11 mouse cellular contexts compared by ENCODE assay signal in the genomic region with DNA sequence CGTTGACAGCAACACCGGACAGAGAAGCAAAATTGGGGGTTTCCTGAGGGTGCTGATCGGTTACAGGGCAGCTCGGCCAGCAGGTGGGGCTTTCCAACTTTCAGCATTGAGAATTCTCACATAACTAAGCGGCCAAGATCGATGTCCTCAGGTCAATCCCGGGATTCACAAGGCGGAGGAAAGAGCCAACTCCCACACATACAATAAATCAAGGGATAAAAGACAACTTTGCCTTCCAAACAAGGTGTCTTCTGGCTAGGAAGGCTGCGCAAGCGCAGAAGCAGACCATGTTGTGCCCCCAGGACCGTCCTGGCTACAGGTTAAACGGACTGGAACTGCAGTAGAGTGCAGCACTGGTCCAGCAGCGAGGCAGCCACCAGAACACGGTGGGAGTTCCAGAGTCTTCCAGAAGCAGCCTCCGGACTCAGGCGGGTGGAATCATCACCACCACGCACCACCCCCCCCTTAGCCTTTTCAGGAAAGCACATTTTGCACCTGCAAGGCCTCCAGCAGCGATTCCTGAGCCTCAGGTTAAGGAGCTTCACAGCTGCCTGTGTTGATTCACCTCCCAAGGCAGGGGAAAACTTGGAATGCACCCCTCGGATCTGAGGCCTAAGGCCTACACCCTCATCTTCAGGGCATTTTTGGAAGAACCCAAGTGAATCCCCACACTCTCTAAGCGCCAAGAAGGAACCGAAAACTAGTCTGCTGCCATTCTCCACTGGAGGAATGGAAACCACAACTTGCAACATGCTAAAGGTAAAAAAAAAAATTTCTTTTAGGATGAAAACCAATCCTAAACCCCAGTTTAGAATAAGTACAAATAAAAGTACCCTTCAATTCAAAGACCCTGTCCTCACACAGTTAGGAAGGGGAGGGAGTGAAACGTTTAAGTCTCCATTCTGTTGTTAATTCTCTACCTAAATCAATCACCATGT. TPM values are rescaled to one million over a fixed set of nuclear protein-coding genes. Genes with fewer than 3 reads are reported as not detected.
A peak's percentile ranks its signal among the peaks of the same experiment; 100 is the strongest.
DNase-seq lines count a peak whose midpoint lies in the region; ATAC-seq and TF ChIP-seq lines count a peak whose summit lies in the region.
"Had no signal": no experiment of that assay in that cellular context is flagged by ENCODE, and none has a peak within 500 bp of the region (broad histone marks: within the 10 kb centered on the region; RNA-seq: fewer than 3 reads in every experiment).

No protein-coding gene starts in this region.

- H3K27ac ChIP-seq in lung, embryonic 14.5 days (ENCODE audit: low read depth): no peak overlapping the region
- H3K27ac ChIP-seq in embryonic facial prominence, embryonic 10.5 days (replicated peaks): no peak overlapping the region
- H3K27ac ChIP-seq in forebrain, embryonic 11.5 days (ENCODE audit: low read depth, low read length): no peak overlapping the region
- H3K27ac ChIP-seq: limb, embryonic 12.5 days; midbrain, embryonic 12.5 days had no signal

- no peak overlapping the region for H3K9ac ChIP-seq in lung, embryonic 14.5 days
- H3K9ac ChIP-seq in forebrain, embryonic 11.5 days (ENCODE audit: low read length): no peak overlapping the region
- H3K9ac ChIP-seq: limb, embryonic 12.5 days; midbrain, embryonic 12.5 days had no signal

- no peaks in the 10 kb centered on the region for H3K9me3 ChIP-seq in lung, embryonic 14.5 days (ENCODE audit: low read depth, low read length)
- no peaks in the 10 kb centered on the region for H3K9me3 ChIP-seq in embryonic facial prominence, embryonic 10.5 days
- H3K9me3 ChIP-seq in forebrain, embryonic 11.5 days (ENCODE audit: control insufficient read depth, low read length): no peaks in the 10 kb centered on the region
- H3K9me3 ChIP-seq: limb, embryonic 12.5 days; midbrain, embryonic 12.5 days had no signal

- ATAC-seq in lung, embryonic 14.5 days (ENCODE audit: insufficient read depth): no peak
- ATAC-seq in megakaryocyte progenitor cell, adult 5-6 weeks (replicated peaks; ENCODE audit: poor library complexity): 0 out of 2 replicates have a peak, but pooled peaks have one; percentile 29
- ATAC-seq in forebrain, embryonic 11.5 days (replicated peaks; ENCODE audit: low FRiP score): no peak

- 60% methylated on average over 22 of the region's 22 CpGs for WGBS in lung, embryonic 14.5 days
- 69% methylated on average over 22 of the region's 22 CpGs for WGBS in embryonic facial prominence, embryonic 10.5 days
- WGBS in forebrain, embryonic 11.5 days: 67% methylated on average over 22 of the region's 22 CpGs

- H3K4me1 ChIP-seq in lung, embryonic 14.5 days (ENCODE audit: insufficient read depth): no peaks in the 10 kb centered on the region
- H3K4me1 ChIP-seq in embryonic facial prominence, embryonic 10.5 days: no peaks in the 10 kb centered on the region
- no peaks in the 10 kb centered on the region for H3K4me1 ChIP-seq in forebrain, embryonic 11.5 days (replicated peaks; ENCODE audit: control insufficient read depth, insufficient read depth, low read length)
- H3K4me1 ChIP-seq: limb, embryonic 12.5 days; midbrain, embryonic 12.5 days had no signal

- no peak for DNase-seq in lung, embryonic 14.5 days
- no peak for DNase-seq in lung, postnatal 14 days
- DNase-seq in NIH3T3 (ENCODE audit: low read depth): peak; percentile 17
- peak; percentile 33 for DNase-seq in embryonic facial prominence, embryonic 10.5 days (ENCODE audit: low spot score)
- no peak for DNase-seq in left cerebral cortex, postnatal 36 days (ENCODE audit: low spot score in 2 of 2)
- DNase-seq in forebrain, embryonic 11.5 days (ENCODE audit: low spot score): no peak
- DNase-seq: cerebellum, postnatal 25 days; heart, postnatal 36 days had no signal

- H3K36me3 ChIP-seq in lung, embryonic 14.5 days (ENCODE audit: insufficient read depth): peaks cover 47% of the 10 kb centered on the region
- H3K36me3 ChIP-seq in embryonic facial prominence, embryonic 10.5 days (replicated peaks): peaks cover 67% of the 10 kb centered on the region
- H3K36me3 ChIP-seq in forebrain, embryonic 11.5 days (ENCODE audit: control insufficient read depth, insufficient read depth, low read length): peaks cover 5% of the 10 kb centered on the region; the same call in 1 of the 2 replicates

- peak; percentile 10; the same call in 1 of the 2 replicates for TF ChIP-seq CTCF in lung, embryonic 14.5 days (IDR thresholded peaks at IDR 0.05; ENCODE audit: low read depth)

- no peak overlapping the region for H3K4me3 ChIP-seq in lung, embryonic 14.5 days (ENCODE audit: low read depth, low read length)
- no peak overlapping the region for H3K4me3 ChIP-seq in embryonic facial prominence, embryonic 10.5 days
- no peak overlapping the region for H3K4me3 ChIP-seq in forebrain, embryonic 11.5 days (ENCODE audit: low read depth, low read length)
- H3K4me3 ChIP-seq: limb, embryonic 12.5 days; midbrain, embryonic 12.5 days had no signal

- no peak overlapping the region for H3K4me2 ChIP-seq in lung, embryonic 14.5 days
- H3K4me2 ChIP-seq in forebrain, embryonic 11.5 days (ENCODE audit: low read depth, low read length, severe bottlenecking): no peak overlapping the region
- H3K4me2 ChIP-seq: limb, embryonic 12.5 days; midbrain, embryonic 12.5 days had no signal

- intact Hi-C loops in left cerebral cortex, postnatal 36 days (cut with DNase I): no loop called here

- no peaks in the 10 kb centered on the region for H3K27me3 ChIP-seq in lung, embryonic 14.5 days (ENCODE audit: insufficient read depth, low read length)
- no peaks in the 10 kb centered on the region for H3K27me3 ChIP-seq in embryonic facial prominence, embryonic 10.5 days (replicated peaks; ENCODE audit: low read depth, poor library complexity, severe bottlenecking)
- H3K27me3 ChIP-seq in forebrain, embryonic 11.5 days (ENCODE audit: control insufficient read depth, insufficient read depth, low read length): no peaks in the 10 kb centered on the region
- H3K27me3 ChIP-seq: limb, embryonic 12.5 days; midbrain, embryonic 12.5 days had no signal

RNA-seq across cellular contexts. Expression of a gene that starts 30.1 kb away (rescaled TPM):
- 121 and 132 TPM in 2 replicates for polyA plus RNA-seq in lung, embryonic 14.5 days (2014; fragmentation: Nextera tagmentation; extraction: Ambion mirVana)
- 155 and 159 TPM in 2 replicates for polyA plus RNA-seq in embryonic facial prominence, embryonic 10.5 days (2016; fragmentation: Nextera tagmentation; extraction: Ambion mirVana)
- total RNA-seq in megakaryocyte progenitor cell, adult 5-6 weeks (2015): 64.7 and 66.5 TPM in 2 replicates
- 64.0 and 69.7 TPM in 2 replicates for total RNA-seq in megakaryocyte progenitor cell, adult 5-6 weeks (2017)
- total RNA-seq in left cerebral cortex, postnatal 36 days (2021): 10 to 100 TPM; 37.6 to 47.1 TPM
- 158 and 161 TPM in 2 replicates for polyA plus RNA-seq in forebrain, embryonic 11.5 days (2014; fragmentation: Nextera tagmentation; extraction: Ambion mirVana)

RNA-seq across cellular contexts. Expression of a gene that starts 37.7 kb away (rescaled TPM):
- polyA plus RNA-seq in lung, embryonic 14.5 days (2014; fragmentation: Nextera tagmentation; extraction: Ambion mirVana): 0.04 TPM in 1 of 2 replicates, not detected in the other
- 0.24 and 0.35 TPM in 2 replicates for polyA plus RNA-seq in embryonic facial prominence, embryonic 10.5 days (2016; fragmentation: Nextera tagmentation; extraction: Ambion mirVana)
- not detected in 2 replicates for total RNA-seq in megakaryocyte progenitor cell, adult 5-6 weeks (2015)
- total RNA-seq in megakaryocyte progenitor cell, adult 5-6 weeks (2017): not detected in 2 replicates
- total RNA-seq in left cerebral cortex, postnatal 36 days (2021): 10 to 100 TPM; 16.3 to 19.3 TPM
- polyA plus RNA-seq in forebrain, embryonic 11.5 days (2014; fragmentation: Nextera tagmentation; extraction: Ambion mirVana): not detected in 2 replicates

Comparison
In these comparisons a context has a peak if more than half of its experiments do, and no peak if none do; other contexts are left out.
1. DNase-seq: peak in NIH3T3 (single experiment) and embryonic facial prominence, embryonic 10.5 days (single experiment); none in lung, embryonic 14.5 days (single experiment), lung, postnatal 14 days (single experiment), left cerebral cortex, postnatal 36 days (0 of 2) and forebrain, embryonic 11.5 days (single experiment).